Mouse (Mus musculus) ES-E14 (cell line): ENCODE measurements at regions not wholly inside any gene's neighbourhood (a gene's known extent, or its start where the extent isn't known, plus 50 kb on each side); places are given as distances from the start of the nearest gene placed in this dataset.

Source experiments
- DNase-seq: peaks from one replicate; pipeline ENCODE4 v3.0.0-alpha.2; 2013; ENCODE audit warnings: low read depth, low spot score
- H3K27ac ChIP-seq: 2 replicates; pipeline ENCODE4 v1.5.1; 2012; ENCODE audit warnings: low read depth, mild to moderate bottlenecking, low read length, moderate library complexity, mixed read lengths; ENCODE audit not compliant: poor library complexity, insufficient read depth, severe bottlenecking
- H3K36me3 ChIP-seq: 2 replicates; pipeline ENCODE4 v1.6.1; 2012; ENCODE audit warnings: mild to moderate bottlenecking, low read length, moderate library complexity, mixed read lengths; ENCODE audit not compliant: control insufficient read depth, poor library complexity, insufficient read depth, severe bottlenecking
- H3K4me1 ChIP-seq, 2 experiments: fragments of 150-350 bp in 1 of 2; sonication (generic) in 1 of 2; 2 replicates each; pipeline ENCODE4 v1.6.1; 2012; ENCODE audit warnings: low read length in 2 of 2, mild to moderate bottlenecking in 1 of 2, mixed read lengths in 1 of 2; ENCODE audit not compliant: control insufficient read depth in 2 of 2, insufficient read depth in 2 of 2, poor library complexity in 1 of 2
- H3K4me3 ChIP-seq, 2 experiments: fragments of 150-350 bp in 1 of 2; sonication (generic) in 1 of 2; 2 replicates each; pipeline ENCODE4 v1.5.1; 2012; ENCODE audit warnings: low read length in 2 of 2, low read depth in 1 of 2, mild to moderate bottlenecking in 1 of 2, mixed read lengths in 1 of 2; ENCODE audit not compliant: insufficient read depth in 1 of 2, poor library complexity in 1 of 2, severe bottlenecking in 1 of 2
- H3K9ac ChIP-seq: 2 replicates; pipeline ENCODE4 v1.6.1; 2012; ENCODE audit warnings: low read depth, mild to moderate bottlenecking, low read length, mixed read lengths; ENCODE audit not compliant: poor library complexity, insufficient read depth, severe bottlenecking
- H3K9me3 ChIP-seq: fragments of 150-350 bp; sonication (generic); 2 replicates; pipeline ENCODE4 v1.6.1; 2012; ENCODE audit warnings: low read depth, mild to moderate bottlenecking, low read length; ENCODE audit not compliant: control insufficient read depth, insufficient read depth
- CHD2 ChIP-seq: IDR thresholded peaks from 2 replicates; pipeline ENCODE4 v1.6.1; 2014; ENCODE audit warnings: mild to moderate bottlenecking, low read depth, low read length, inconsistent platforms
- HCFC1 ChIP-seq: IDR thresholded peaks from 2 replicates; pipeline ENCODE4 v1.6.1; 2012; ENCODE audit warnings: low read length, inconsistent platforms, borderline replicate concordance; ENCODE audit not compliant: insufficient read depth
- MAFK ChIP-seq: IDR thresholded peaks from 2 replicates; pipeline ENCODE4 v1.6.1; 2014; ENCODE audit warnings: mild to moderate bottlenecking, low read depth, low read length, inconsistent platforms; ENCODE audit not compliant: insufficient read depth
- ZC3H11A ChIP-seq: IDR thresholded peaks from 2 replicates; pipeline ENCODE4 v1.6.1; 2012; ENCODE audit warnings: low read depth, mild to moderate bottlenecking, inconsistent platforms, low read length, borderline replicate concordance
- ZNF384 ChIP-seq: IDR thresholded peaks from 2 replicates; pipeline ENCODE4 v1.6.1; 2012; ENCODE audit warnings: low read depth, low read length, inconsistent platforms
- in situ Hi-C, 2 experiments: fragments of 600-800 bp; cut with MboI; formaldehyde crosslinking; loops; one replicate each; pipeline ENCODE4 v1.15.1; 2025; ENCODE audit warnings: low sequenced_read_pairs in 2 of 2, inconsistent platforms in 1 of 2; ENCODE audit not compliant: unreplicated experiment in 2 of 2

DNA sequence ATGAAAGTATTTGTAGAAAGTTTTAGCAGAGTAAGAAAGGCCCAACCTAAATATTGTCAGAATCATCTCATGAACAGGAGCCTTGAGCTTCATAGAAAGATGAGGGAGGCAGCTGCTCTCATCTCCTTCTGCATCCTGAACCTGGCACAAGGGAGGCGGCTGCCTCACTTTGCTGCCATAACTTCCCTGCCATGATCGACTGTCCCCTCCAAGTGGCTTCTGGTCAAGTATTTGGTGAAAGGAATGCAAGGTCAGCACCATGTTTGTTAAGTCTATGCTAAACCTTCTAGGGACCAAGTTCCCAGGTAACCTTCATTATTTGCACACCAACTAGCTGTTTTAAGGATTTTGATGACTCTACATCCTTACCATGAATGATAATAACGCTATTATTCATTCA, 246.0 kb downstream of the Ndfip2 start:
- TF ChIP-seq ZC3H11A (no peak), CHD2 (no peak)
- H3K9ac ChIP-seq = no peak overlapping the region
- H3K4me1 ChIP-seq = peaks cover 4 to 6% of the 10 kb centered on the region in 2 experiments; a peak in 3 of 4 replicates
- no peak overlapping the region for H3K4me3 ChIP-seq
- no peaks in the 10 kb centered on the region for H3K36me3 ChIP-seq
- H3K27ac ChIP-seq = no peak overlapping the region
- in situ Hi-C loops = no loop called here
- no peaks in the 10 kb centered on the region for H3K9me3 ChIP-seq
- DNase-seq = no peak

DNA sequence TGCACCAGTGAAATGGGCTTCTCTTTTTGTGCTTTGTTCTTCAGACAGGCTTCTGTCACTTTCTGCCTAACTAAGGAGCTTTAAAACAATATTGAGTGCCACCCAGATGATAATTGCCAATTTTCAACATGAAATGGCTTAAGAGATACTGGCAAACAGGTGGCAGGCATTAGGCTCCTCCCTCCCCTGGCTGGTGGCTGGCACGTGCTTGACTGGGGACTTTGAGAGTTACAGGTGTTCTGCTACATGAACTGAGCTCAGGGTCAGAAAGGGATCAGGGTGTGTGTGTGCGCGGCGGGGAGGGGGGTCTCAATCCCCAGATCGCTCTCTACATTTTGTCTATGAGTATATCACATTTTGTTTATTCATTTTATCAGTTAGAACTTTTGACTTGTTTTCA, 245.4 kb downstream of the Ndfip2 start:
- no peak for DNase-seq
- no peak overlapping the region for H3K9ac ChIP-seq
- no peaks in the 10 kb centered on the region for H3K36me3 ChIP-seq
- no peak overlapping the region for H3K27ac ChIP-seq
- in situ Hi-C loops = no loop called here
- H3K4me3 ChIP-seq = no peak overlapping the region
- TF ChIP-seq HCFC1 (no peak), MAFK (no peak), CHD2 (no peak), ZNF384 (no peak), ZC3H11A (no peak)
- peaks cover 6 to 8% of the 10 kb centered on the region in 2 experiments; a peak in 3 of 4 replicates for H3K4me1 ChIP-seq
- no peaks in the 10 kb centered on the region for H3K9me3 ChIP-seq

DNA sequence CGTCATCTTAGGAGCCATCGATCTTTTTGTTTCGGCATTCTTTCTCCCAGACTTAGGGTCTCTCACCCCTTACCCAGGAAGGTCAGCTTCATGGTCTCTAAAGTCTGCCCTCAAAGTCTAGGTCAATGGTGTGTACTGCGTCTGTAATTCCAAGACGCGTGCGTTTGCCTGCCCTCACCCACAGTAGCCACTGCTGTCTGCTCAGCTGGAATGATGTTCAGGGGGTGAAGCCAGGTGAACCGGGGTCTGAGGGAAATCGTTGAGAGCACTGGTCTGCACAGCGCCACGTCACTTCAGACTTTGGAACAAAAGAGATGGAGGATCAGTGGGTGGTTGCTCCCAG, 244.2 kb downstream of the Ndfip2 start:
- DNase-seq = no peak
- H3K9me3 ChIP-seq = no peaks in the 10 kb centered on the region
- no peaks in the 10 kb centered on the region for H3K36me3 ChIP-seq
- H3K27ac ChIP-seq = peak overlapping the region; percentile 62; the same call in 1 of the 2 replicates
- TF ChIP-seq ZNF384 (no peak), ZC3H11A (no peak), HCFC1 (no peak), MAFK (no peak), CHD2 (no peak)
- peaks cover 6 to 8% of the 10 kb centered on the region in 2 experiments; a peak in 3 of 4 replicates for H3K4me1 ChIP-seq
- in situ Hi-C loops = no loop called here
- no peak overlapping the region for H3K9ac ChIP-seq
- 0 out of 4 replicates have a peak overlapping the region, but pooled peaks of 1 of the 2 experiments have one; percentile 15 for H3K4me3 ChIP-seq

DNA sequence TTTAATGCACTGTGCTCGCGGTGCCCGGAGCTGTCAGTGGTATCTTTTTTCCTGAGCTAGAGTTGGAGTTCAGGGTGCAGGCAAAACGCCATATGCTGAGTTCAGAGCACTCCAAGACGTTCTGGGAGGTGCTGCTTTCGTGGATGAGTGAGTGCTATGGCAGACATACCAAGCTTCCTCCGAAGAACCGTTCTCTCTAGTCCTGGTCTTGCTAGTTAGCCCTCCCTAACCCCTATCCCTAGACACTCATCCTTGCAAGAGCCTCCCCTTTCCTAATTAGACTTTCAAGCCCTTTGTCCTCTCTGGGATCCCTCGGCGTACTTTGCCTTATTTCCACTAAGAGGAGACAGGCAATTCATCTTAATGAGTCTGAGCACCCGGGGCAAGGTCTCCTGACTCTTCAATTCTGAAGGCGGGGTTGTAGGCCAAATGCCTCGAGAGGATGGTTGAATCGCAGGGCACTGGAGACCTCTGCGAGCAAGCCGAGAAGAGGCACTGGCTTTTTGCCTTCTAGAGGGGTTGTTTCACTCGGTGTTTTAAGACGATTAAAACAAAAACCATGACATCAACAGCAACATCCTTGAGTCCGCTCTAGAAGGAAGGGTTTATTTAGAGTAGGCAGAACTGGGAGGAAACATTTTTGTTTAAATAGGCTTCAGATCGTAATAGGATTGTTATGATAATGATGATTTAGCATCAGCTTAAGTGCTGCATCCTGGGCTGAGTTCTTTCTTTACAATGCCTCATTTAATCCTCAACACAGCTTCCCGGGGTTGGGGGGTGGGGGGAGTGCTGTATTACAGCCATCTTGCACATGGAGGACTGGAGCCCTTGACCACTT, 243.6 kb downstream of the Ndfip2 start:
- peak; percentile 60 for DNase-seq
- Histone ChIP-seq H3K4me1 (peaks cover 6 to 8% of the 10 kb centered on the region in 2 experiments; a peak in 3 of 4 replicates), H3K36me3 (no peaks in the 10 kb centered on the region), H3K4me3 (peak overlapping the region in 1 of 2 experiments; percentile 25; a peak in 2 of 4 replicates), H3K9me3 (no peaks in the 10 kb centered on the region), H3K9ac (no peak overlapping the region), H3K27ac (no peak overlapping the region)
- in situ Hi-C loops = no loop called here
- TF ChIP-seq ZNF384 = no peak
- no peak for TF ChIP-seq CHD2
- no peak for TF ChIP-seq ZC3H11A
- TF ChIP-seq HCFC1 = no peak
- no peak for TF ChIP-seq MAFK
